Mouse (Mus musculus): ENCODE results near the gene Celf1. TPM values are rescaled to one million over a fixed set of nuclear protein-coding genes. Genes with fewer than 3 reads are reported as not detected.
"Not testable (repeated sequence)": the region's sequence is repeated elsewhere in the genome, so short reads cannot be mapped to it uniquely, and the experiment has no call there.

Celf1 gene
- polyA plus RNA-seq, 1 experiment from 2014 or later, result 78.8 TPM

DNA sequence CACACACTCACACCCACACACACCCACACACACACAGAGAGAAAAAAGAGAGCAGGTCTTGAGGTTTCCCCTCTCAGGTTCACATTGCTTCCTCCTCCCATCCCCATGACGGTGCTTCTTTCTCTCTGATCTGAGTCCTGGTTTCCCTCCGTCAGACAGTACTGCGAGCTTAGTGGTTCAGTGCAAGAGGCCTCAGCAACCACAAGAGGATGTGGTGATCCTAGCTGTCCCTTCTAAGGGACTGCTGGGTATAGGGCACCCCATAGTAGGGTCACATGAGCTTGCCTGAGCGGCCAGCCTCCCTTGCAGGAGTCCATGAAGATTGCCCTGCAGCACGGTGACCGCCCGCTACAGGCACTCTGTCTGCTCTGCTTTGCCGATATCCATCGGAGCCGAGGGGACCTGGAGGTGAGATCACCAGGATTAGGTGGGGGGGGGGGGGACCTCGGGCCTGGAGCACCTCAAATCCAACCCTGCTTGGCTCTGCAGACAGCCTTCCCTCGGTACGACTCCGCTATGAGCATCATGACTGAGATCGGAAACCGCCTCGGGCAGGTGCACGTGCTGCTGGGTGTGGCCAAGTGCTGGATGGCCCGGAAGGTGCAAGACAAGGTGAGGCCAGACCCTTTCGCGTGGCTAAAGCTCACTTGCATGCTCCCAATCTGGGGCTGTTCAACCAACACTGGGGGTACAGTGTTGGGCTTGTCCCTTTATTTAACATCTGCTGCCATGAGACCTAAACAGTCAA, 102.6 kb downstream of the Celf1 start:
- no peaks in the 10 kb centered on the region for H3K27me3 ChIP-seq (ENCODE audit: control insufficient read depth, insufficient read depth, low read length)
- H3K9ac ChIP-seq (ENCODE audit: low read depth, low read length), result no peak overlapping the region
- ATAC-seq (ENCODE audit: low FRiP score), result peak; percentile 51; the same call in 1 of the 2 replicates
- no peak overlapping the region for H3K4me2 ChIP-seq (replicated peaks; ENCODE audit: low read depth, low read length)
- H3K9me3 ChIP-seq (ENCODE audit: control insufficient read depth, low read length), result no peaks in the 10 kb centered on the region
- H3K4me1 ChIP-seq (replicated peaks; ENCODE audit: control insufficient read depth, insufficient read depth, low read length), result no peaks in the 10 kb centered on the region
- H3K27ac ChIP-seq (ENCODE audit: low read depth, low read length), result no peak overlapping the region
- H3K36me3 ChIP-seq (ENCODE audit: control insufficient read depth, insufficient read depth, low read length), result no peaks in the 10 kb centered on the region
- WGBS, result 72% methylated on average over 19 of the region's 21 CpGs
- no peak for DNase-seq (ENCODE audit: low spot score)
- H3K4me3 ChIP-seq (ENCODE audit: low read depth, low read length), result no peak overlapping the region

DNA sequence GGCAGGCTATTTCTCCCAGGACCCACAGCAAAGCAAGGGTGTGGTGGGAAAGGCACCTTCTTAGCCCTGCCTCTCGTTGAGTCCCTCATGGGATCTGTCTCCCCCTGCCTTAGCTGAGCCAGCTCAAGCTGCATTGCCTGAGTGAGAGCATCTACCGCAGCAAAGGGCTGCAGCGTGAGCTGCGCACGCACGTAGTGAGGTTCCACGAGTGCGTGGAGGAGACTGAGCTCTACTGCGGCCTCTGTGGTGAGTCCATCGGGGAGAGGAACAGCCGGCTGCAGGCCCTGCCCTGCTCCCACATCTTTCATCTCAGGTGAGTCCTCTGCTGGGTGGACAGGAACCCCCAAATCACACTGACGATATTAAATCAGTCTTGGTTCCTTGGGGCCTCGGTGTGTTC, 104.5 kb downstream of the Celf1 start:
- DNase-seq (ENCODE audit: low spot score) (no peak), ATAC-seq (ENCODE audit: low FRiP score) (no peak)
- H3K9ac ChIP-seq (ENCODE audit: low read depth, low read length), result no peak overlapping the region
- 84% methylated on average over 13 of the region's 13 CpGs for WGBS
- no peak overlapping the region for H3K4me2 ChIP-seq (replicated peaks; ENCODE audit: low read depth, low read length)
- no peak overlapping the region for H3K4me3 ChIP-seq (ENCODE audit: low read depth, low read length)
- no peaks in the 10 kb centered on the region for H3K9me3 ChIP-seq (ENCODE audit: control insufficient read depth, low read length)
- no peaks in the 10 kb centered on the region for H3K36me3 ChIP-seq (ENCODE audit: control insufficient read depth, insufficient read depth, low read length)
- H3K27me3 ChIP-seq (ENCODE audit: control insufficient read depth, insufficient read depth, low read length), result no peaks in the 10 kb centered on the region
- H3K4me1 ChIP-seq (replicated peaks; ENCODE audit: control insufficient read depth, insufficient read depth, low read length), result no peaks in the 10 kb centered on the region
- no peak overlapping the region for H3K27ac ChIP-seq (ENCODE audit: low read depth, low read length)

DNA sequence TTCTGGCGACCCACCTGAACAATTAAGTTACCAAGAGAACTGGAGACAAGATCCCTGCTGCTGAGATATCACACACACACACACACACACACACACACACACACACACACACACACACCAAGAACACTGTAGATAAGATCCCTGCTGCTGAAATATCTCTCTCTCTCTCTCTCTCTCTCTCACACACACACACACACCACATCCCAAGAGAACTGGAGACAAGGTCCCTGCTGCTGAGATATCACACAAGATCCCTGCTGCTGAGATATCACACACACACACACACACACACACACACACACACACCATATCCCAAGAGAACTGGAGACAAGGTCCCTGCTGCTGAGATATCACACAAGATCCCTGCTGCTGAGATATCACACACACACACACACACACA, 105.6 kb downstream of the Celf1 start:
- H3K27ac ChIP-seq (ENCODE audit: low read depth, low read length); H3K4me2 ChIP-seq (replicated peaks; ENCODE audit: low read depth, low read length); H3K9ac ChIP-seq (ENCODE audit: low read depth, low read length); H3K36me3 ChIP-seq (ENCODE audit: control insufficient read depth, insufficient read depth, low read length); H3K27me3 ChIP-seq (ENCODE audit: control insufficient read depth, insufficient read depth, low read length); DNase-seq (ENCODE audit: low spot score); ATAC-seq (ENCODE audit: low FRiP score); H3K4me3 ChIP-seq (ENCODE audit: low read depth, low read length); H3K9me3 ChIP-seq (ENCODE audit: control insufficient read depth, low read length); H3K4me1 ChIP-seq (replicated peaks; ENCODE audit: control insufficient read depth, insufficient read depth, low read length): not testable (repeated sequence)
- WGBS, result 76% methylated on average over 1 of the region's 1 CpGs

- H3K9ac ChIP-seq (ENCODE audit: low read depth, low read length), result no peak overlapping the region
- DNase-seq (ENCODE audit: low spot score) (no peak), ATAC-seq (ENCODE audit: low FRiP score) (no peak)
- H3K27ac ChIP-seq (ENCODE audit: low read depth, low read length), result no peak overlapping the region
- 86% methylated on average over 9 of the region's 9 CpGs for WGBS
- H3K4me1 ChIP-seq (replicated peaks; ENCODE audit: control insufficient read depth, insufficient read depth, low read length), result no peaks in the 10 kb centered on the region
- no peaks in the 10 kb centered on the region for H3K36me3 ChIP-seq (ENCODE audit: control insufficient read depth, insufficient read depth, low read length)
- no peaks in the 10 kb centered on the region for H3K9me3 ChIP-seq (ENCODE audit: control insufficient read depth, low read length)
- H3K4me2 ChIP-seq (replicated peaks; ENCODE audit: low read depth, low read length), result no peak overlapping the region
- no peaks in the 10 kb centered on the region for H3K27me3 ChIP-seq (ENCODE audit: control insufficient read depth, insufficient read depth, low read length)
- H3K4me3 ChIP-seq (ENCODE audit: low read depth, low read length), result no peak overlapping the region
These were observed 107.2 kb downstream of the Celf1 start for GRCm38 (mm10) chr2:91047359-91047758.

DNA sequence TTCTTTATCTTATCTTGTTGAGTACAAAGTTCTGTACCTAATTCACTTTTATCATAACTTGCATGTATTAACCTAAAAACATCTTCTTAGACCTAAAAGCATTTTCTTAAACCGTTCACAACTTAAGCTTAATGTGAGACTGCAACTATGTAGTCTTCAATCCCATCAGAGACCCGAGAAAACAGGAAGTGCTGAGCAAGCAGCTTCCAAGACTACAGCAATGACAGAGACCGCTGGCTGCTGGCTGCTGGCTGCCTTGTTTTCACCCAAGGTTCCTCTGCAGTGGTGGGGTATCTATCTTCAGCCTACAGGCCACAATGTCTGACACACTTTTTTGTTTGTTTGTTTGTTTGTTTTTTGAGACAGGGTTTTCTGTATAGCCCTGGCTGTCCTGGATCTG, 111.7 kb downstream of the Celf1 start:
- Histone ChIP-seq H3K36me3 (ENCODE audit: control insufficient read depth, insufficient read depth, low read length) (0 out of 2 replicates have a peak, but pooled peaks cover 3% of the 10 kb centered on the region), H3K9me3 (ENCODE audit: control insufficient read depth, low read length) (no peaks in the 10 kb centered on the region), H3K4me2 (replicated peaks; ENCODE audit: low read depth, low read length) (no peak overlapping the region), H3K27me3 (ENCODE audit: control insufficient read depth, insufficient read depth, low read length) (no peaks in the 10 kb centered on the region), H3K9ac (ENCODE audit: low read depth, low read length) (no peak overlapping the region), H3K4me1 (replicated peaks; ENCODE audit: control insufficient read depth, insufficient read depth, low read length) (peaks cover 4% of the 10 kb centered on the region), H3K4me3 (ENCODE audit: low read depth, low read length) (no peak overlapping the region), H3K27ac (ENCODE audit: low read depth, low read length) (no peak overlapping the region)
- DNase-seq (ENCODE audit: low spot score) (no peak), ATAC-seq (ENCODE audit: low FRiP score) (no peak)
- 79% methylated on average over 3 of the region's 3 CpGs for WGBS

DNA sequence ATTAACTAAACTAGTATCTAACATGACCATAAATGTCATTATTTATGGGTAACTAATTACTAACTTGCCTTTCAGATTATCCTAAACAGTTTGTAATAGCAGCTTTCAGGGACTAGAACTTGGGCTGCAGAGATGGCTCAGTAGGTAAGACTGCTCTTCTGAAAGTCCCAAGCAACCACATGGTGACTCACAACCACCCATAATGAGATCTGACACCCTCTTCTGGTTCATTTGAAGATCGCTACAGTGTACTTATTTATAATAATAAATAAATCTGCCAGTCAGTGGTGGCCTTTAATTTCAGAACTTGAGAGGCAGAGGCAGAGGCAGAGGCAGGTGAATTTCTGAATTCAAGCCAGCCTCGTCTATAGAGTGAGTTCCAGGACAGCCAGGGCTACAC, 112.6 kb downstream of the Celf1 start:
- Histone ChIP-seq H3K4me1 (replicated peaks; ENCODE audit: control insufficient read depth, insufficient read depth, low read length) (peaks cover 4% of the 10 kb centered on the region), H3K27ac (ENCODE audit: low read depth, low read length) (no peak overlapping the region), H3K36me3 (ENCODE audit: control insufficient read depth, insufficient read depth, low read length) (peaks cover 7% of the 10 kb centered on the region; the same call in 1 of the 2 replicates), H3K9me3 (ENCODE audit: control insufficient read depth, low read length) (no peaks in the 10 kb centered on the region), H3K9ac (ENCODE audit: low read depth, low read length) (no peak overlapping the region), H3K4me2 (replicated peaks; ENCODE audit: low read depth, low read length) (no peak overlapping the region), H3K27me3 (ENCODE audit: control insufficient read depth, insufficient read depth, low read length) (no peaks in the 10 kb centered on the region), H3K4me3 (ENCODE audit: low read depth, low read length) (no peak overlapping the region; the same call in 1 of the 2 replicates)
- ATAC-seq (ENCODE audit: low FRiP score) (no peak), DNase-seq (ENCODE audit: low spot score) (no peak)
- 73% methylated on average over 2 of the region's 2 CpGs for WGBS

DNA sequence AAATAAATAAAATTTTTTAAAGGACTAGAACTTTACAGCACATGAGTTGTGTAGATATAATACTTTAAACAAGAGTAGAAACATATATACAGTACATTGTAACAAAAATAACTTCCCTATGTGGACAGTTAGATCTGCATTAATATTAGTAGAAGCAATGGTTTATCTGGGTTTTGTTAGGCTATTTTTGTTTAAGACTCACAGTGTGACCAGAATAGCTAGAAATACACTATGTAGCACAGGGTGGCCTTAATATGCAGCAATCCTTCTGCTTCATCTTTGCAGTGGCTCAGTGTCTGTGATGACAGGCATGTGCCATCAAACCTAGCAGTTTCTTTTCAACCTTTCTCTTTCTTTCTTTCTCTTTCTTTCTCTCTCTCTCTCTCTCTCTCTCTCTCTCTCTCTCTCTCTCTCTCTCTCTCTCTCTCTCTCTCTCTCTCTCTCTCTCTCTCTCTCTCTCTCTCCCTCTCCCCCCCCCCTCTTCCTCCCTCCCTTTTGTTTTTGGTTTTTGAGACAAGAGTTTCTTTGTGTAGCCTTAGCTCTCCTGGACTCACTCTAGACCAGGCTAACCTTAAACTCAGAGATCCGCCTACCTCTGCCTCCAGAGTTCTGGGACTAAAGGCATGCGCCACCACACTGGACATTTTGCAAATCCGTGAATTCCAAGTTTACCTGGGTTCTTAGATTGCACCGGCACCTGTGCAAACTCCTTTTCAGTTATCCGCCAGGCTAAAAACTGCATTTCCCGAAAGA, 113.2 kb downstream of the Celf1 start:
- H3K4me3 ChIP-seq (ENCODE audit: low read depth, low read length), result peak overlapping the region; percentile 78
- H3K27me3 ChIP-seq (ENCODE audit: control insufficient read depth, insufficient read depth, low read length), result no peaks in the 10 kb centered on the region
- H3K27ac ChIP-seq (ENCODE audit: low read depth, low read length), result no peak overlapping the region
- ATAC-seq (ENCODE audit: low FRiP score) (peak; percentile 76), DNase-seq (ENCODE audit: low spot score) (peak; percentile 11)
- 3% methylated on average over 6 of the region's 6 CpGs for WGBS
- no peaks in the 10 kb centered on the region for H3K9me3 ChIP-seq (ENCODE audit: control insufficient read depth, low read length)
- peaks cover 9% of the 10 kb centered on the region; the same call in 1 of the 2 replicates for H3K36me3 ChIP-seq (ENCODE audit: control insufficient read depth, insufficient read depth, low read length)
- H3K4me1 ChIP-seq (replicated peaks; ENCODE audit: control insufficient read depth, insufficient read depth, low read length), result peaks cover 4% of the 10 kb centered on the region
- H3K9ac ChIP-seq (ENCODE audit: low read depth, low read length), result peak overlapping the region; percentile 90
- H3K4me2 ChIP-seq (replicated peaks; ENCODE audit: low read depth, low read length), result peak overlapping the region; percentile 90

- ATAC-seq (ENCODE audit: low FRiP score) (peak; percentile 99), DNase-seq (ENCODE audit: low spot score) (peak; percentile 95)
- H3K4me1 ChIP-seq (replicated peaks; ENCODE audit: control insufficient read depth, insufficient read depth, low read length), result peaks cover 4% of the 10 kb centered on the region
- peak within 1 kb of the TSS; percentile 90 for H3K4me2 ChIP-seq (replicated peaks; ENCODE audit: low read depth, low read length)
- no peaks in the 10 kb centered on the region for H3K9me3 ChIP-seq (ENCODE audit: control insufficient read depth, low read length)
- H3K27me3 ChIP-seq (ENCODE audit: control insufficient read depth, insufficient read depth, low read length), result no peaks in the 10 kb centered on the region
- WGBS, result under 1% methylated on average over 40 of the region's 40 CpGs
- H3K27ac ChIP-seq (ENCODE audit: low read depth, low read length), result peak within 1 kb of the TSS; percentile 82
- H3K9ac ChIP-seq (ENCODE audit: low read depth, low read length), result peak within 1 kb of the TSS; percentile 90
- peaks cover 9% of the 10 kb centered on the region; the same call in 1 of the 2 replicates for H3K36me3 ChIP-seq (ENCODE audit: control insufficient read depth, insufficient read depth, low read length)
- peak within 1 kb of the TSS; percentile 78 for H3K4me3 ChIP-seq (ENCODE audit: low read depth, low read length)
These were observed 113.8 kb downstream of the Celf1 start, which contains the start of gene Psmc3 for GRCm38 (mm10) chr2:91053934-91054382. Psmc3 (plus strand) TSS chr2:91054009.

Measured in hindbrain, embryonic 11.5 days (tissue).